Mouse (Mus musculus): ENCODE measurements at regions not wholly inside any gene's neighbourhood (a gene's known extent, or its start where the extent isn't known, plus 50 kb on each side); places are given as distances from the start of the nearest gene placed in this dataset.

DNA sequence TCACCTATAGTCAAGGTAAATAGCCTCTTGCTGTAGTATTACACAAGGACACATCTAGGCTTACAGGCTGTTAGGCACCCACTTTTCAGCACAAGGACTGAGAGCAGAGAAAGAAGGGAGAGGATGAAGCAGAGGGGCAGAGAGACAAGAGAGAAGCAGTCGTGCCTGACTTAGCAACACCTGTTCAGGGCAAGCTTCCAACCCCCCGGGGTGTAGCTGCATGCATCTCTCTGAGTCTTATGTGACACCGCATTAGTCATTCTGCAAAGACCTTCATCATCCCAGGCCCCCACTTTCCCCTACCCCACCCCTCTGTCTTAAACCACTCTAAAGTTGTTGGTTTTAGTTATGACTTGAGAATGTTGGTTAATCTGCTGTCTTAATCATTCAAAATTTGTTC lies 106.6 kb upstream of the Ubash3b start:
- no peak for TF ChIP-seq CTCF (IDR thresholded peaks at IDR 0.05; ENCODE audit: control insufficient read depth, insufficient read depth, insufficient read length)
- TF ChIP-seq MYOD1 (IDR thresholded peaks at IDR 0.05; ENCODE audit: control insufficient read depth, insufficient read length, low read depth), result no peak
- no peak for TF ChIP-seq USF1 (IDR thresholded peaks at IDR 0.05; ENCODE audit: low read depth)
- no peak for TF ChIP-seq MYOG (IDR thresholded peaks at IDR 0.05; ENCODE audit: control insufficient read depth, extremely low read depth, insufficient read length)
- TF ChIP-seq MAX (IDR thresholded peaks at IDR 0.05), result no peak
- TF ChIP-seq CEBPB (IDR thresholded peaks at IDR 0.05; ENCODE audit: low read depth), result no peak
- TF ChIP-seq FOSL1 (IDR thresholded peaks at IDR 0.05; ENCODE audit: insufficient read depth, low read length, poor library complexity, severe bottlenecking), result no peak

Data from C2C12 (cell line).